Mouse (Mus musculus) skeletal muscle tissue, postnatal 0 days (tissue): ENCODE data around the gene Gm20806. TPM values are rescaled to one million over a fixed set of nuclear protein-coding genes. Genes with fewer than 3 reads are reported as not detected.

ENCODE experiments used
- polyA plus RNA-seq: library from polyadenylated mRNA; unstranded; fragments of >200 nt; fragmentation: Nextera tagmentation; extraction: Ambion mirVana; gene quantifications from 2 replicates; pipeline ENCODE4 v1.2.1, GENCODE M21; 2015

Gene Gm20806
- not detected in 2 replicates for polyA plus RNA-seq

DNA sequence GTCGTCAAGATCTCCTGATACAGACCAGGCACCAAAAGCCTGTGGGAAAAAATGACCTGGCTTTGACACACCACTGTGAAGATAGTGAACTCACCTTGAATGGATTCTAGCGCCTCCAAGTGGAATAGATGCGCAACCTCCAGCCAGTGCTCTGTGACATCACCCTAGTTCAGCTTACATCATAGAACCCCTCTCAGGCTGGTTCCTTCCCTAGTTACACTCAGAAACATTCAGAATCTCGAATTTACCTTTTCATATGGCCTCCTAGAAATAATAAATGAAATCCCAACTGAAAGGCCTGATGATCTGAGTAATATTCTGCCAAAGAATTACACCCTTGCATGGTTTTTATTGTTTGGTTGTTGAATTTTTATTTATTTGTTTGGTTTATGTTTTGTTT, at the start of gene Gm20806:
Gene Gm20806, minus strand, starts transcription at position 101 of the 400 bp plus-strand sequence.

